Mouse (Mus musculus) common myeloid progenitor, adult 5-6 weeks (primary cell): Measurements from ENCODE around the gene Dgki. TPM values are rescaled to one million over a fixed set of nuclear protein-coding genes. Genes with fewer than 3 reads are reported as not detected.

Experiments
- ATAC-seq: replicated peaks from 2 replicates; pipeline ENCODE4 v1.8.0; 2016; ENCODE audit warnings: low read depth, mild to moderate bottlenecking, moderate TSS enrichment, inconsistent platforms; ENCODE audit not compliant: poor library complexity, severe bottlenecking
- total RNA-seq: library from RNA; stranded (forward); fragments of 200-1000, 187-1606 nt; gene quantifications from 2 replicates; pipeline ENCODE4 v1.2.3, GENCODE M21; 2017

Dgki gene
- total RNA-seq, 1 experiment from 2014 or later = 0.27 TPM

- peak; percentile 95 for ATAC-seq
Measured at GRCm38 (mm10) chr6:37037115-37037908, 262.7 kb downstream of the Dgki start.

GRCm38 (mm10) chr6:37035681-37036080 lies 264.3 kb downstream of the Dgki start:
- ATAC-seq = no peak

DNA sequence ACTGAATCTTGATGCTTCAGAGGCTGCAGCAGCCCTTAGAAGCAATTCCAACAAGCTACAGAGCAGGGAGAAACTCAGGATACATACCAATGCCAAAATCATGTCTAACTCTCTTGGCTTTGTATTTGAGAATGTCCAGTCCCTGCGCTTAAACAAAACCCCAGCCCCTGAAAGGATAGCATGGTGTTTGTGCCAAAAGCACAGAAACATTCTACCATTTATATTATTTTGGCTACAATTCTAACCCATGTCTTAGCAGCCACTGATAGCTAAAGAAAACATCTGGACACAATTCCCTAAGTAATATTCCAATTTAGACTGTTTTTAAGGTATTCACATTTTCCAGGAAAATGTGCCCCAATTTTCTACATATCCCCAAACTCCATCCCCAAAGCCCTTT lies 269.0 kb downstream of the Dgki start:
- no peak for ATAC-seq

DNA sequence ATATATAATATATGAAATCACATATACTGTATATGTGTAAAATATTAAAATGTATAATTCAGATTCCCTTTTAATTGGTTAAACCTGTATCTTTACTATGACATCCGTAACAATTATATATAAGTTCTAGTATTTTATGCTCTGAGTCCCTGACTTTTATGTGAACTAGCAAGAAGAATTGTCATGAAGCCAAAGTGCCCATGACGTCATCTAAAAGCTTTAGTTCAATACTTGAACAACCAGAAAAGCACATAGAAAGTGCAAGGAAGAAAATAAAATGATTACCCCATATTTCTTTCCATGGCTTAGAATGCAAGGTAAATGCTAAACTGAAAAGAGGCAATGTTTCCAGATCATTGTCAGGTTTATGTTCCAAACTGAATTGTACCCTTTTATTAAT lies 269.6 kb downstream of the Dgki start:
- ATAC-seq = no peak

GRCm38 (mm10) chr6:37028841-37029240 lies 271.1 kb downstream of the Dgki start:
- ATAC-seq = no peak

DNA sequence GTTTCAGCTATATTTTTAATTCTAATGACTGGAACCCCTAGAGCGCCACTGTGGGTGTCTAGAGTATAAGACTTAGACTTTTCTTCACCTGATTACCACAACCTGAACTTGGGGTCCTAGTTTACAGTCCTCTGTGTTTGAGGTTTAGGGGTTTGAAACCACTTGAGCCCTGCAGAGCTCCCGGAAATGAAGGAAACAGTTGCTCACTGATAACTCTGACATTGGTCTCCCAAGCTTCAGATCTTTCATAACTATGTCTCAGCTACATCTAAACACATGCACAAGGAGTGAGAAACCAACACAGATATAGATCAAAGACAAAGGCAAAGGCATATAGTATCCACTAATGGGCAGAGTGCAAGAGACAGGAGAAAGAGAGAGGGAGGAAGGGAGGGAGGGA lies 271.7 kb downstream of the Dgki start:
- peak; percentile 86 for ATAC-seq

- no peak for ATAC-seq
Measured at GRCm38 (mm10) chr6:37026343-37027243, 273.4 kb downstream of the Dgki start.

GRCm38 (mm10) chr6:37016046-37016445 lies 283.9 kb downstream of the Dgki start:
- no peak for ATAC-seq

DNA sequence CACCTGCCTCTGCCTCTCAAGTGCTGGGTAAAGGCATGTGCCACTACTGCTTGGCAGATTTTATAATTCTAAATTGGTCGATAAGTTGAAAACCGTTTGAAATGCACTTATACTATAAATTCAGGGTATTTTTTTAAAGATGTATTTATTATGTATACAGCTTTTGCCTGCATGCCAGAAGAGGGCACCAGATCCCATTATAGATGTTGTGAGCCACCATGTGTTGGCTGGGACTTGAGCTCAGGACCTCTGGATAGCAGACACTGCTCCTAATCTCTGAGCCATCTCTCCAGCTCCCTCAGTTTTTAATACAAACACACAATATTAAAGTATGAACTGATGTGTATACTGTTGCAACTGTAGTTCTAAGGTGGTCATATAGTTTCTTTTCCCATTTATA lies 288.4 kb downstream of the Dgki start:
- ATAC-seq = no peak

DNA sequence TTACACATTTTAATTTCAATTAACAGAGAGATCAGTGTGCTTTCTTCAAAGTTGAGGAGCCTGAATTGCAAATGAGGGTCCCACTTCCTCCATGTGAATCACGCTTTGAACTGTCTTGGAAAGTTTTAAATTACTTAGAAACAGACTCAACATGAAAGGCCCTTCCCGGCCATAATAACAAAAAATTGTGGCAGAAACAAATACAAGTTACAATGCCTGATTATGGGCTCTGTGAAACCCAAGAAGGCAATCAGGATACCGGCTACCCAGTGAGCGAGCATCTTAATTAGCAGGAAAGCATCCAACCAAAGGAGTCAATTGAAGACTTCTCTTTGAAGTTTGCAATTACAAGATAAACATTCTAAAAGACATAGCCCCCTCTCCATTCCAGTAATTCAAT lies 292.4 kb downstream of the Dgki start:
- ATAC-seq = no peak

- ATAC-seq = no peak
Measured at GRCm38 (mm10) chr6:37004914-37005313, 295.1 kb downstream of the Dgki start.

- no peak for ATAC-seq
Measured at GRCm38 (mm10) chr6:37003235-37003634, 296.7 kb downstream of the Dgki start.

DNA sequence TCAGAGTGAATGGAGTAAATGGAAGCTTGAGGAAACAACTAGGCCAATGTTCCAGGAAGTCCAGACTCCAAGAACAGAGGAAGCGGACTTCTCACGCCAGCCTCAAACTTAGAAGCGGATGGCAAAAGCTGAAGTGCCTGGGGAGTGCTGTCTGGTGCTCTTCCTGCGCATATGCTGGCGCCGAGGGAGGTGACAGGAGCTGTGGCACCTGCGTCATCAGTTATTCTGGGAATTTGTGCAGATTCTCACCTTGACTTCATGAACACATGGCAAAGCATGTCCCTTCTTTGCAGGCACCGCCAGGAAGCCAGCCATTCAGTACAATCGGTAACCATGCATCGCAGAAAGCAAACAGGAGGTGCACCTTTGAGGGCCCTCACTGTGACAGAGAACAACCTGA lies 301.0 kb downstream of the Dgki start:
- no peak for ATAC-seq

- ATAC-seq = peak; percentile 69
Measured at GRCm38 (mm10) chr6:36994329-36994728, 305.7 kb downstream of the Dgki start.

GRCm38 (mm10) chr6:36990186-36990585 lies 309.8 kb downstream of the Dgki start:
- no peak for ATAC-seq

DNA sequence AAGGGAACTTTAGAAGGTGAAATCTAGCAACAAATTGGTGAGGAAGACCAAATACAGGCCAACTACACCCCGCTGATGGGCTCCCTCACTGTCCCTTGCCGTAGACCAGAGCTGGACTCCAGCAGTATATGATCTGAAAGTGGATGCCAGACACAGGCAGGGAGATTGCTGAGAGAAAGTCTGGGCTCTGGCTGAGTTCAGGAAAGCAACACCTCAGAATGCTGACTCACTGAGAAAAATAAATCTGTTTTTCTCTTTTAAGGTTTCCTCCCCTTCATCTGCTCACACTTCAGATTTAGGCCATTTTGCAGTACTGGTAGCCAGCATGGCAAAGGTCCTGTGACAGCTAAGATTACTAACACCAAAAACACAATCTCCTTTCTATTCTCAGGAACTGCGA lies 311.2 kb downstream of the Dgki start:
- ATAC-seq = no peak

DNA sequence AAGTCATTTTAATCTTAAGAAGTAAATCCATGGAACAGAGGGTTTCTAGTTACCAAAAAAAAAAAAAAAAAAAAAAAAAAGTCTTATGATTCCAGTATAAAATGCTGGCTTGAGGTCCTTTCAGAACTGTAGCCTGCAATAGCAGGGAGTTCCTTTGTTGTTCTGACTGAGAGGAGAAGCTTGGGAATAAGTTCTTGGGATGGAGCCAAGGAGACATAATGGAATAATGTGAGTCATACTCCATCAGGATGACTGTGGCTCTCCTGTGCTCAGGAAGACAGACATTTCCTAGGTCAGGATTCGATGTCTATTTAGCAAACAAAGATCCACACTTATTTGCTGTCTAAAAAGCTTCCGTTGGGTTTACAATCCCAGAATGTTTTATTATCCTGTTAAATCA lies 318.3 kb downstream of the Dgki start:
- ATAC-seq = no peak

GRCm38 (mm10) chr6:36980475-36980874 lies 319.5 kb downstream of the Dgki start:
- peak; percentile 63 for ATAC-seq

GRCm38 (mm10) chr6:36978176-36978575 lies 321.8 kb downstream of the Dgki start:
- no peak for ATAC-seq

- ATAC-seq = no peak
Measured at GRCm38 (mm10) chr6:36973096-36973495, 326.9 kb downstream of the Dgki start.

DNA sequence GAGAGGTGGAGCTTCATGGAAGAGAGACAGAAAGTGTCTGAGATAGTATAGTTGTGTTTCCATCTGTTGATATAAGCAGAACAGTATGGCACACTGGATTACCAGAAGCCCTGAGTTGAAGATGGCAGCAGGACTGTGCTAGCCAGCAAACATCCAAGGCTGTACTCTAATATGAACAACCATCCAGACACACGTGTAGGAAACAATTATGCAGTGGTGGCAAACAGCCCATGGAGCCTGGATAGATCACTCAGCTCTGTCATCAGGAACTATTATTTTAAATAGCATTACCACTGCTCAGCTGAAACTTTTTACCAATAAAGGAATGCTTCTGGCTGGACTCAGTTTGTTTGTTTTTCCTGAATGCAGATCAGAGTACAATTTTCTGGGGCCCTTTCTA lies 327.5 kb downstream of the Dgki start:
- no peak for ATAC-seq
